Mouse (Mus musculus): ENCODE data around the gene Gm4858.
"Not testable (repeated sequence)": the region's sequence is repeated elsewhere in the genome, so short reads cannot be mapped to it uniquely, and the experiment has no call there.

Gene Gm4858

GRCm38 (mm10) chr3:93068523-93068922, at the start of gene Gm4858:
Gm4858 (plus strand) TSS chr3:93068823.
- not testable (repeated sequence) for DNase-seq (ENCODE audit: low read depth, low spot score)

GRCm38 (mm10) chr3:93018960-93019359, 49.7 kb upstream of the Gm4858 start, which contains the start of gene Lce1m:
Lce1m (minus strand) TSS chr3:93019060.
- DNase-seq (ENCODE audit: low read depth, low spot score): no peak

GRCm38 (mm10) chr3:93021171-93021570, 47.5 kb upstream of the Gm4858 start:
- DNase-seq (ENCODE audit: low read depth, low spot score): no peak

GRCm38 (mm10) chr3:93023411-93024184, 45.0 kb upstream of the Gm4858 start:
- DNase-seq (ENCODE audit: low read depth, low spot score): no peak

GRCm38 (mm10) chr3:93025486-93025885, 43.1 kb upstream of the Gm4858 start:
- DNase-seq (ENCODE audit: low read depth, low spot score): no peak

GRCm38 (mm10) chr3:93031450-93031849, 37.2 kb upstream of the Gm4858 start:
- DNase-seq (ENCODE audit: low read depth, low spot score): peak; percentile 2

GRCm38 (mm10) chr3:93050182-93050581, 18.4 kb upstream of the Gm4858 start:
- no peak for DNase-seq (ENCODE audit: low read depth, low spot score)

GRCm38 (mm10) chr3:93052826-93053474, 15.7 kb upstream of the Gm4858 start:
- DNase-seq (ENCODE audit: low read depth, low spot score): no peak

- no peak for DNase-seq (ENCODE audit: low read depth, low spot score)
Observed at GRCm38 (mm10) chr3:93086631-93087030, 18.0 kb downstream of the Gm4858 start.

- DNase-seq (ENCODE audit: low read depth, low spot score): not testable (repeated sequence)
Observed at GRCm38 (mm10) chr3:93093581-93093980, 25.0 kb downstream of the Gm4858 start.

GRCm38 (mm10) chr3:93096447-93096846, 27.8 kb downstream of the Gm4858 start:
- DNase-seq (ENCODE audit: low read depth, low spot score): no peak

- DNase-seq (ENCODE audit: low read depth, low spot score): no peak
Observed at GRCm38 (mm10) chr3:93111668-93112067, 43.0 kb downstream of the Gm4858 start.

- DNase-seq (ENCODE audit: low read depth, low spot score): no peak
Observed at GRCm38 (mm10) chr3:93114481-93114880, 45.9 kb downstream of the Gm4858 start.

GRCm38 (mm10) chr3:93119101-93119500, 50.5 kb downstream of the Gm4858 start:
- no peak for DNase-seq (ENCODE audit: low read depth, low spot score)
